Comparison of ENCODE assay signal across 22 mouse cellular contexts in genomic region chr2:39114093-39114492, GRCm38 (mm10). TPM values are rescaled to one million over a fixed set of nuclear protein-coding genes. Genes with fewer than 3 reads are reported as not detected.
DNase-seq lines count a peak whose midpoint lies in the region; ATAC-seq and TF ChIP-seq lines count a peak whose summit lies in the region.
"Had no signal": no experiment of that assay in that cellular context is flagged by ENCODE, and none has a peak within 500 bp of the region (broad histone marks: within the 10 kb centered on the region; RNA-seq: fewer than 3 reads in every experiment).

No protein-coding gene starts in this region.

- H3K9ac ChIP-seq in liver, embryonic 11.5 days (ENCODE audit: low read depth, low read length), result no peak overlapping the region
- no peak overlapping the region for H3K9ac ChIP-seq in liver, embryonic 12.5 days
- no peak overlapping the region for H3K9ac ChIP-seq in liver, postnatal 0 days (replicated peaks)
- no peak overlapping the region for H3K9ac ChIP-seq in liver, embryonic 13.5 days
- H3K9ac ChIP-seq in kidney, embryonic 15.5 days, result no peak overlapping the region

- H3K4me3 ChIP-seq in liver, embryonic 11.5 days (ENCODE audit: low read depth, low read length), result no peak overlapping the region
- H3K4me3 ChIP-seq in liver, embryonic 12.5 days, result no peak overlapping the region
- no peak overlapping the region for H3K4me3 ChIP-seq in liver, postnatal 0 days (ENCODE audit: low read depth, low read length)
- no peak overlapping the region for H3K4me3 ChIP-seq in liver, embryonic 13.5 days (replicated peaks)
- H3K4me3 ChIP-seq in macrophage (ENCODE audit: inconsistent target), result no peak overlapping the region
- no peak overlapping the region for H3K4me3 ChIP-seq in kidney, embryonic 15.5 days (replicated peaks)

- H3K27me3 ChIP-seq in liver, embryonic 11.5 days (replicated peaks; ENCODE audit: control insufficient read depth, insufficient read depth, low read length), result no peaks in the 10 kb centered on the region
- no peaks in the 10 kb centered on the region for H3K27me3 ChIP-seq in liver, embryonic 12.5 days (replicated peaks)
- H3K27me3 ChIP-seq in liver, postnatal 0 days (ENCODE audit: insufficient read depth, low read length), result no peaks in the 10 kb centered on the region
- H3K27me3 ChIP-seq in liver, embryonic 13.5 days, result no peaks in the 10 kb centered on the region
- no peaks in the 10 kb centered on the region for H3K27me3 ChIP-seq in kidney, embryonic 15.5 days
- H3K27me3 ChIP-seq: CH12.LX, Patski had no signal

- no peaks in the 10 kb centered on the region for H3K36me3 ChIP-seq in liver, embryonic 11.5 days (ENCODE audit: control insufficient read depth, insufficient read depth, low read length)
- peaks cover 15% of the 10 kb centered on the region for H3K36me3 ChIP-seq in liver, embryonic 12.5 days
- H3K36me3 ChIP-seq in liver, postnatal 0 days (replicated peaks; ENCODE audit: insufficient read depth, low read length), result no peaks in the 10 kb centered on the region
- H3K36me3 ChIP-seq in liver, embryonic 13.5 days, result 0 out of 2 replicates have a peak, but pooled peaks cover 3% of the 10 kb centered on the region
- H3K36me3 ChIP-seq in macrophage (ENCODE audit: inconsistent target), result no peaks in the 10 kb centered on the region
- peaks cover 60% of the 10 kb centered on the region for H3K36me3 ChIP-seq in kidney, embryonic 15.5 days

- no peaks in the 10 kb centered on the region for H3K4me1 ChIP-seq in liver, embryonic 11.5 days (replicated peaks; ENCODE audit: control insufficient read depth, insufficient read depth, low read length)
- H3K4me1 ChIP-seq in liver, embryonic 12.5 days, result peaks cover 22% of the 10 kb centered on the region
- H3K4me1 ChIP-seq in liver, postnatal 0 days (ENCODE audit: insufficient read depth), result no peaks in the 10 kb centered on the region
- peaks cover 28% of the 10 kb centered on the region for H3K4me1 ChIP-seq in liver, embryonic 13.5 days (replicated peaks)
- no peaks in the 10 kb centered on the region for H3K4me1 ChIP-seq in kidney, embryonic 15.5 days

- H3K9me3 ChIP-seq in liver, embryonic 11.5 days (ENCODE audit: control insufficient read depth, low read length), result no peaks in the 10 kb centered on the region
- H3K9me3 ChIP-seq in liver, embryonic 12.5 days (replicated peaks), result no peaks in the 10 kb centered on the region
- no peaks in the 10 kb centered on the region for H3K9me3 ChIP-seq in liver, postnatal 0 days (ENCODE audit: low read length)
- no peaks in the 10 kb centered on the region for H3K9me3 ChIP-seq in liver, embryonic 13.5 days (replicated peaks)
- no peaks in the 10 kb centered on the region for H3K9me3 ChIP-seq in kidney, embryonic 15.5 days (replicated peaks)
- H3K9me3 ChIP-seq: G1E had no signal

- no peak for TF ChIP-seq EP300 in liver, postnatal 0 days (IDR thresholded peaks at IDR 0.05; ENCODE audit: low read depth)

- WGBS in liver, embryonic 11.5 days, result 79% methylated on average over 7 of the region's 7 CpGs
- WGBS in liver, embryonic 12.5 days (ENCODE audit: insufficient replicate concordance), result 60% methylated on average over 7 of the region's 7 CpGs
- WGBS in liver, postnatal 0 days (ENCODE audit: insufficient replicate concordance), result 76% methylated on average over 7 of the region's 7 CpGs
- WGBS in liver, embryonic 13.5 days (ENCODE audit: insufficient replicate concordance), result 55% methylated on average over 7 of the region's 7 CpGs
- WGBS in macrophage (ENCODE audit: missing documents), result 92% methylated on average over 7 of the region's 7 CpGs
- WGBS in kidney, embryonic 15.5 days, result 97% methylated on average over 7 of the region's 7 CpGs

- TF ChIP-seq CTCF in liver, postnatal 0 days (IDR thresholded peaks at IDR 0.05; ENCODE audit: low read depth), result no peak

- ATAC-seq in liver, embryonic 11.5 days (replicated peaks; ENCODE audit: low FRiP score), result no peak
- ATAC-seq in liver, embryonic 12.5 days, result peak; percentile 58; the same call in 1 of the 2 replicates
- no peak for ATAC-seq in liver, postnatal 0 days
- ATAC-seq in liver, embryonic 13.5 days (ENCODE audit: low read depth), result peak; percentile 55; the same call in 1 of the 2 replicates
- no peak for ATAC-seq in kidney, embryonic 15.5 days (replicated peaks; ENCODE audit: low FRiP score)
- ATAC-seq: activated CD4-positive, CD25-positive, alpha-beta regulatory T cell, adult 4 months; CD4-positive, CD25-positive, alpha-beta regulatory T cell, adult 4 months; Patski had no signal

- H3K4me2 ChIP-seq in liver, embryonic 11.5 days, result no peak overlapping the region
- H3K4me2 ChIP-seq in liver, embryonic 12.5 days, result no peak overlapping the region
- no peak overlapping the region for H3K4me2 ChIP-seq in liver, postnatal 0 days (ENCODE audit: low read depth, low read length)
- no peak overlapping the region for H3K4me2 ChIP-seq in liver, embryonic 13.5 days
- no peak overlapping the region for H3K4me2 ChIP-seq in kidney, embryonic 15.5 days

- peak; percentile 7 for DNase-seq in liver
- DNase-seq in liver, embryonic 11.5 days (ENCODE audit: low spot score), result no peak
- no peak for DNase-seq in liver, postnatal 0 days
- no peak for DNase-seq in liver, embryonic 13.5 days
- DNase-seq in retina, embryonic 14.5 days (ENCODE audit: low spot score), result no peak
- DNase-seq: adrenal gland, adult 2 months; adrenal gland, adult 8-10 months; adrenal gland, postnatal 10 days; adrenal gland, postnatal 14 days; adrenal gland, postnatal 25 days; adrenal gland, postnatal 36 days; B cell, adult 2 months; cerebellum, adult 11 months; cerebellum, adult 11-12 months had no signal

- no peaks in the 10 kb centered on the region for H3K79me2 ChIP-seq in macrophage (ENCODE audit: inconsistent target)

- no peak overlapping the region for H3K27ac ChIP-seq in liver, embryonic 11.5 days (ENCODE audit: low read depth, low read length)
- H3K27ac ChIP-seq in liver, embryonic 12.5 days, result no peak overlapping the region
- H3K27ac ChIP-seq in liver, postnatal 0 days (ENCODE audit: low read depth), result no peak overlapping the region
- H3K27ac ChIP-seq in liver, embryonic 13.5 days, result no peak overlapping the region
- H3K27ac ChIP-seq in macrophage, result 0 out of 2 replicates have a peak overlapping the region, but pooled peaks have one; percentile 15
- H3K27ac ChIP-seq in kidney, embryonic 15.5 days, result no peak overlapping the region

RNA-seq across cellular contexts. Expression of gene Golga1, which starts 48.8 kb away (rescaled TPM):
- polyA plus RNA-seq in liver, embryonic 11.5 days (2014; fragmentation: Nextera tagmentation; extraction: Ambion mirVana), result 18.2 and 20.8 TPM in 2 replicates
- polyA plus RNA-seq in liver, embryonic 12.5 days (2016; fragmentation: Nextera tagmentation; extraction: Ambion mirVana), result 12.1 and 15.9 TPM in 2 replicates
- polyA plus RNA-seq in liver, postnatal 0 days (2015; fragmentation: Nextera tagmentation; extraction: Ambion mirVana), result 7.5 and 9.9 TPM in 2 replicates
- 9.9 and 11.3 TPM in 2 replicates for polyA plus RNA-seq in liver, embryonic 13.5 days (2015; fragmentation: Nextera tagmentation; extraction: Ambion mirVana)
- 100 to 1,000 TPM in 3 of 26 experiments, 10 to 100 TPM in 23; 20.8 to 113 (median 74.0) TPM for total RNA-seq in macrophage (2018; cell fraction: chromatin; rRNA removed)
- 10 to 100 TPM in 19 of 26 experiments, 1 to 10 TPM in 7; 5.5 to 16.9 (median 13.1) TPM for total RNA-seq in macrophage (2018; cell fraction: cytosol; rRNA removed)
- total RNA-seq in macrophage (2018; cell fraction: nucleus; rRNA removed), result 10 to 100 TPM in 24 of 26 experiments, 1 to 10 TPM in 2; 8.0 to 67.9 (median 34.1) TPM
- 11.7 to 16.1 TPM (median 12.3 TPM) in 3 replicates for polyA plus RNA-seq in macrophage (2018)
- polyA plus RNA-seq in kidney, embryonic 15.5 days (2015; fragmentation: Nextera tagmentation; extraction: Ambion mirVana), result 23.5 and 28.4 TPM in 2 replicates

Comparison
In these comparisons a context has a peak if more than half of its experiments do, and no peak if none do; other contexts are left out.
1. ATAC-seq: peak in liver, embryonic 12.5 days (single experiment) and liver, embryonic 13.5 days (single experiment); none in liver, embryonic 11.5 days (single experiment), liver, postnatal 0 days (single experiment) and kidney, embryonic 15.5 days (single experiment).